Mouse (Mus musculus) heart, embryonic 11.5 days (tissue): ENCODE results near the gene Cxcl10. TPM values are rescaled to one million over a fixed set of nuclear protein-coding genes. Genes with fewer than 3 reads are reported as not detected.

ENCODE experiments used
- ATAC-seq: fragments of 200-750 bp; cut with Nextera tagmentation; replicated peaks from 2 replicates; pipeline ENCODE4 v1.8.0; 2017; ENCODE audit warnings: moderate library complexity; ENCODE audit not compliant: insufficient number of reproducible peaks, low FRiP score, low TSS enrichment
- H3K27ac ChIP-seq: fragments of 300-500 bp; sonication (generic); 2 replicates; pipeline ENCODE4 v1.5.1; 2014; ENCODE audit warnings: mild to moderate bottlenecking, low read depth, low read length
- H3K27me3 ChIP-seq: fragments of 300-500 bp; sonication (generic); 2 replicates; pipeline ENCODE4 v1.6.1; 2014; ENCODE audit warnings: mild to moderate bottlenecking, low read length, mixed read lengths; ENCODE audit not compliant: control insufficient read depth, insufficient read depth
- H3K36me3 ChIP-seq: fragments of 300-500 bp; sonication (generic); 2 replicates; pipeline ENCODE4 v1.6.1; 2014; ENCODE audit warnings: mild to moderate bottlenecking, low read length, moderate library complexity, mixed read lengths; ENCODE audit not compliant: control insufficient read depth, insufficient read depth
- H3K4me1 ChIP-seq: fragments of 300-500 bp; sonication (generic); 2 replicates; pipeline ENCODE4 v1.6.1; 2014; ENCODE audit warnings: low read length; ENCODE audit not compliant: control insufficient read depth, insufficient read depth
- H3K4me2 ChIP-seq: fragments of 300-500 bp; sonication (generic); 2 replicates; pipeline ENCODE4 v1.6.1; 2014; ENCODE audit warnings: mild to moderate bottlenecking, moderate library complexity
- H3K4me3 ChIP-seq: fragments of 300-500 bp; sonication (generic); 2 replicates; pipeline ENCODE4 v1.5.1; 2014; ENCODE audit warnings: low read depth, low read length
- H3K9ac ChIP-seq: fragments of 300-500 bp; sonication (generic); 2 replicates; pipeline ENCODE4 v1.6.1; 2014; ENCODE audit warnings: mild to moderate bottlenecking, low read depth, low read length, moderate library complexity
- H3K9me3 ChIP-seq: fragments of 300-500 bp; sonication (generic); replicated peaks from 2 replicates; pipeline ENCODE4 v1.6.1; 2016; ENCODE audit warnings: low read length; ENCODE audit not compliant: control insufficient read depth
- WGBS: fragments of 180-500 bp; shearing (Covaris S2); extraction: QIAGEN DNeasy Blood & Tissue Kit; methylation state at CpG from one replicate; pipeline ENCODE4 v1.1.7; 2014; ENCODE audit not compliant: insufficient replicate concordance; 5-methylcytosine and 5-hydroxymethylcytosine counted together
- polyA plus RNA-seq: library from polyadenylated mRNA; unstranded; fragments of >200 nt; fragmentation: Nextera tagmentation; extraction: Ambion mirVana; gene quantifications from 2 replicates; pipeline ENCODE4 v1.2.1, GENCODE M21; 2014

Gene Cxcl10
- polyA plus RNA-seq, 1 experiment from 2014 or later: 0.72 TPM

- H3K36me3 ChIP-seq: no peaks in the 10 kb centered on the region
- no peak overlapping the region for H3K27ac ChIP-seq
- H3K27me3 ChIP-seq: no peaks in the 10 kb centered on the region
- no peak for ATAC-seq
- no peak overlapping the region for H3K9ac ChIP-seq
- no peak overlapping the region for H3K4me3 ChIP-seq
- 37% methylated on average over 6 of the region's 6 CpGs for WGBS
- H3K9me3 ChIP-seq: no peaks in the 10 kb centered on the region
- H3K4me2 ChIP-seq: no peak overlapping the region
- H3K4me1 ChIP-seq: peaks cover 9% of the 10 kb centered on the region
Measured at GRCm38 (mm10) chr5:92374721-92375142, 26.0 kb upstream of the Cxcl10 start.

- no peak overlapping the region for H3K9ac ChIP-seq
Measured at GRCm38 (mm10) chr5:92372605-92373004, 23.9 kb upstream of the Cxcl10 start.

GRCm38 (mm10) chr5:92371361-92371976 lies 22.8 kb upstream of the Cxcl10 start:
- no peak overlapping the region for H3K9ac ChIP-seq
- no peak overlapping the region for H3K27ac ChIP-seq
- H3K4me1 ChIP-seq: peaks cover 4% of the 10 kb centered on the region
- WGBS: 82% methylated on average over 14 of the region's 14 CpGs
- H3K36me3 ChIP-seq: no peaks in the 10 kb centered on the region
- no peaks in the 10 kb centered on the region for H3K9me3 ChIP-seq
- H3K27me3 ChIP-seq: no peaks in the 10 kb centered on the region
- H3K4me2 ChIP-seq: no peak overlapping the region
- no peak overlapping the region for H3K4me3 ChIP-seq
- ATAC-seq: no peak

More at GRCm38 (mm10) chr5:92372605-92373004, 23.9 kb upstream of the Cxcl10 start:
- H3K27ac ChIP-seq: no peak overlapping the region
- 34% methylated on average over 2 of the region's 2 CpGs for WGBS
- peaks cover 12% of the 10 kb centered on the region for H3K4me1 ChIP-seq
- H3K9me3 ChIP-seq: no peaks in the 10 kb centered on the region
- H3K36me3 ChIP-seq: no peaks in the 10 kb centered on the region
- no peak overlapping the region for H3K4me2 ChIP-seq
- no peak overlapping the region for H3K4me3 ChIP-seq
- H3K27me3 ChIP-seq: no peaks in the 10 kb centered on the region
- no peak for ATAC-seq

- Histone ChIP-seq H3K4me1 (peaks cover 3% of the 10 kb centered on the region; the same call in 1 of the 2 replicates), H3K9ac (no peak overlapping the region), H3K36me3 (no peaks in the 10 kb centered on the region), H3K9me3 (no peaks in the 10 kb centered on the region), H3K27me3 (no peaks in the 10 kb centered on the region), H3K4me3 (no peak overlapping the region), H3K27ac (no peak overlapping the region), H3K4me2 (no peak overlapping the region)
- 84% methylated on average over 6 of the region's 6 CpGs for WGBS
- ATAC-seq: no peak
Measured at GRCm38 (mm10) chr5:92370891-92371290, 22.2 kb upstream of the Cxcl10 start.

- Histone ChIP-seq H3K27ac (no peak overlapping the region), H3K36me3 (no peaks in the 10 kb centered on the region), H3K9ac (no peak overlapping the region), H3K9me3 (no peaks in the 10 kb centered on the region), H3K4me3 (no peak overlapping the region), H3K4me1 (peaks cover 3% of the 10 kb centered on the region; the same call in 1 of the 2 replicates), H3K4me2 (no peak overlapping the region), H3K27me3 (no peaks in the 10 kb centered on the region)
- WGBS: 80% methylated on average over 6 of the region's 6 CpGs
- no peak for ATAC-seq
Measured at GRCm38 (mm10) chr5:92370392-92370791, 21.7 kb upstream of the Cxcl10 start.

- Histone ChIP-seq H3K9ac (no peak overlapping the region), H3K9me3 (no peaks in the 10 kb centered on the region), H3K4me1 (peaks cover 3% of the 10 kb centered on the region; the same call in 1 of the 2 replicates), H3K4me3 (no peak overlapping the region), H3K4me2 (no peak overlapping the region), H3K27me3 (no peaks in the 10 kb centered on the region), H3K27ac (no peak overlapping the region), H3K36me3 (no peaks in the 10 kb centered on the region)
- WGBS: 68% methylated on average over 13 of the region's 13 CpGs
- no peak for ATAC-seq
Measured at GRCm38 (mm10) chr5:92369151-92369994, 20.7 kb upstream of the Cxcl10 start.

GRCm38 (mm10) chr5:92368392-92368791 lies 19.7 kb upstream of the Cxcl10 start:
- no peak for ATAC-seq

GRCm38 (mm10) chr5:92366565-92366964 lies 17.9 kb upstream of the Cxcl10 start:
- WGBS: 72% methylated on average over 6 of the region's 6 CpGs
- no peak overlapping the region for H3K27ac ChIP-seq
- no peaks in the 10 kb centered on the region for H3K27me3 ChIP-seq
- H3K4me1 ChIP-seq: peaks cover 3% of the 10 kb centered on the region; the same call in 1 of the 2 replicates
- ATAC-seq: no peak
- H3K4me3 ChIP-seq: no peak overlapping the region
- H3K9me3 ChIP-seq: no peaks in the 10 kb centered on the region
- H3K9ac ChIP-seq: no peak overlapping the region
- no peak overlapping the region for H3K4me2 ChIP-seq
- no peaks in the 10 kb centered on the region for H3K36me3 ChIP-seq

More at GRCm38 (mm10) chr5:92368392-92368791, 19.7 kb upstream of the Cxcl10 start:
- Histone ChIP-seq H3K4me3 (no peak overlapping the region), H3K27me3 (no peaks in the 10 kb centered on the region), H3K9me3 (no peaks in the 10 kb centered on the region), H3K36me3 (no peaks in the 10 kb centered on the region), H3K9ac (no peak overlapping the region), H3K27ac (no peak overlapping the region), H3K4me2 (no peak overlapping the region), H3K4me1 (peaks cover 3% of the 10 kb centered on the region; the same call in 1 of the 2 replicates)
- WGBS: 64% methylated on average over 10 of the region's 10 CpGs
